14 mouse cellular contexts compared by ENCODE assay signal in the genomic region with DNA sequence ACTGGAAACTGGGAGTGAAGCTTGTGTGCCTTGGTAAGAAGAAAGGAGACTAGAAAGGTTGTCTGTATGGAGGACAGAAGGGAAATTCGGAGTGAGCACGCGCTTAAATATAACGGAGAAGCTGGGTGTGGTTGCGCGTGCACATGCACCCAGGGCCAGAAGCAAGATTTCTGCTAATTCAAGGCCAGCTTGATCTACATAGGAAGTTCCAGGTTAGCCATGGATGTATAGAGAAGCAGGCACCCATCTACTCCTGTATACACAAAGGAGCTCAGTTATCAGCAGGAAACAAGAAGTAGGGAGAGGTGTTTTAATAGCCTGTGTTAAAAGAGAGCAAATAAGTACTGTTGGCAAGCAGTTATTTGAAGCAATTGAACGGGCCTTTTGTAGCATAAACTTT.
"Had no signal": no experiment of that assay in that cellular context is flagged by ENCODE, and none has a peak within 500 bp of the region (broad histone marks: within the 10 kb centered on the region; RNA-seq: fewer than 3 reads in every experiment).

No protein-coding gene starts in this region.

- H3K4me2 ChIP-seq: liver, embryonic 15.5 days; midbrain, embryonic 13.5 days had no signal

- H3K4me3 ChIP-seq: left cerebral cortex, adult 2 months; liver, embryonic 15.5 days; megakaryocyte, embryonic 14.5 days; midbrain, embryonic 10.5 days; midbrain, embryonic 13.5 days had no signal

- H3K27me3 ChIP-seq: megakaryocyte, embryonic 14.5 days; midbrain, embryonic 13.5 days had no signal

- H3K36me3 ChIP-seq: liver, embryonic 15.5 days had no signal

- H3K4me1 ChIP-seq: midbrain, embryonic 10.5 days; midbrain, embryonic 13.5 days had no signal

- H3K27ac ChIP-seq: left cerebral cortex, adult 2 months; liver, embryonic 15.5 days; macrophage; midbrain, embryonic 10.5 days; midbrain, embryonic 13.5 days had no signal

- DNase-seq: kidney, adult 18-20 months; kidney, adult 9 months; kidney, postnatal 14 days; kidney, postnatal 4 days; layer of hippocampus, adult 9-11 months; layer of hippocampus, postnatal 36 days; lung, adult 18-20 months; thymus, postnatal 25 days had no signal

- ATAC-seq: midbrain, embryonic 13.5 days had no signal

- H3K9me3 ChIP-seq: liver, embryonic 15.5 days; megakaryocyte, embryonic 14.5 days; midbrain, embryonic 10.5 days; midbrain, embryonic 13.5 days had no signal

- H3K9ac ChIP-seq: liver, embryonic 15.5 days; midbrain, embryonic 13.5 days had no signal
